Mouse (Mus musculus) heart, adult 2 months (tissue): ENCODE measurements around the gene Gm3952.

Source experiments
- CTCF ChIP-seq: fragments of 200-600 bp; IDR thresholded peaks from 2 replicates; pipeline ENCODE4 v1.8.1; 2022; ENCODE audit warnings: antibody characterized with exemption, mild to moderate bottlenecking, moderate library complexity
- EP300 ChIP-seq: fragments of 200-500 bp; IDR thresholded peaks from 2 replicates; pipeline ENCODE4 v1.6.1; 2011; ENCODE audit warnings: low read depth, low read length, control low read depth; ENCODE audit not compliant: insufficient read depth
- POLR2A ChIP-seq: fragments of 200-500 bp; IDR thresholded peaks from 2 replicates; pipeline ENCODE4 v1.6.1; 2011; ENCODE audit warnings: mild to moderate bottlenecking, low read depth, low read length, control low read depth; ENCODE audit not compliant: insufficient read depth

GRCm38 (mm10) chr8:128696701-128697397 is 101.6 kb downstream of the Gm3952 start:
- TF ChIP-seq CTCF (no peak), EP300 (no peak), POLR2A (no peak)
